Mouse (Mus musculus) right cerebral cortex, postnatal 10 days (tissue): Measurements from ENCODE around the gene Cuta.
"Not testable (repeated sequence)": the region's sequence is repeated elsewhere in the genome, so short reads cannot be mapped to it uniquely, and the experiment has no call there.

Experiments used
- DNase-seq, 2 experiments: peaks; one replicate each; pipeline ENCODE4 v3.0.0; 2021; ENCODE audit warnings: low spot score in 2 of 2

The Cuta gene

DNA sequence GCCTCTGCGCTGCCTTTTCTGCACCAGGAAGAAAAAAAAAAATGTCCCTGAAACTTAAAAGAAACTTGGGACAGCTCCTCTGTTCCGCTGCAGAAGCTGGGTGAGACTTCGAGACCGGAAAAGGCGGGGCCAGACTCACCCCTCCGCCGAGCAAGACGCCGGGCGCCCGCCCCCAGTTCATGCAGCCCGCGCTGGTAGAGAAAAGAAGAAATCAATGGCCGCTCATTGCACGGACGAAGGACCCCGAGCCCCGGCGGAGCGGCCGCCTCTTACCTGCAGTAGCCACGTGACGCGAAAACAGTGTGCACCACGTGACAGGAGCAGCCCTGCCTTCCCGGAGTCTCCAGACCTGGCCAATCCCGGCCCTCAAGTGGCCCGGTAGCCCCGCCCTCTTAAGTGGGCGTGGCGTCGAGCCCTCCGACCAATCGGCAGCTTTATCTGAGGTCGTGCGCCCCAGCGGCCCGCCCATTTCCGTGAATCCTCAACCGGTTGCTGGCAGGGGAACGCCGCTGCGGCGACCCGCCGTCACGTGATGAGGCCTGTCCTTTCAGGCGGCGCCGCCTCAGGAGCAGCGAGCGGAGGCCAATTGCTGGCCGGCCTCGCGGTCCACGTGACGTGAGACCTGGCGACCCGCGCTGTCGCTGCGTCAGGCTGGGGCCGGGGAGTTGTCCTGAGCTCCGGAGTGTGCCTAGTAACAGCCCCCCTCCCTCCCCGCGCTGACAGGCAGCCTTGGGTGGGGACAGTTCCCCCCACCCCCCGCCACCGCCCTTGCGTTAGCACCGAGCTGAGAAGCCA, at the start of gene Cuta:
Gene Cuta (minus strand): TSS at position 392 of the 795 bp plus-strand sequence.
- peak; percentile 100 for DNase-seq

GRCm38 (mm10) chr17:26985503-26986179, 46.3 kb upstream of the Cuta start:
- peak in 1 of 2 experiments; percentile 25 for DNase-seq

DNA sequence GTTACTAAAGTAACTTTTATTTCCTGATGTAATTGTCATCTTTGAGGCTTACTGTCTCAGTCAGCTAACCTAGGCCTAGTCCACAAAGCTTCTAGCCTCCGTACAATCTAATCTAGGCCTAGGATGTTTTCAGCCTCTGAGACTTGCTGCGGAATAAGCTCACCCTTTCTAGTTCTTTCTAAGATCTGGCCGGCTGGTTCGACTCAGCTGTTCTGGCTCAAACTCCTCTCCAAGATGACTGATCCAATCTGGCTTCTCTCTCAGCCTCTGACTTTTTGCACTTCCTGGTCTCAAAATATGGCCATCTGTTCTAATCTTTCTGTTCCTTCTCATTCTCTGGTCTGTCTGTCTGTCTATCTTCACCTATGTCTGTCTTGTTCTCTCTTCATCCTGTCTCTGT, 44.0 kb upstream of the Cuta start:
- no peak for DNase-seq

- DNase-seq: no peak
These were observed 41.7 kb upstream of the Cuta start for GRCm38 (mm10) chr17:26981050-26981449.

DNA sequence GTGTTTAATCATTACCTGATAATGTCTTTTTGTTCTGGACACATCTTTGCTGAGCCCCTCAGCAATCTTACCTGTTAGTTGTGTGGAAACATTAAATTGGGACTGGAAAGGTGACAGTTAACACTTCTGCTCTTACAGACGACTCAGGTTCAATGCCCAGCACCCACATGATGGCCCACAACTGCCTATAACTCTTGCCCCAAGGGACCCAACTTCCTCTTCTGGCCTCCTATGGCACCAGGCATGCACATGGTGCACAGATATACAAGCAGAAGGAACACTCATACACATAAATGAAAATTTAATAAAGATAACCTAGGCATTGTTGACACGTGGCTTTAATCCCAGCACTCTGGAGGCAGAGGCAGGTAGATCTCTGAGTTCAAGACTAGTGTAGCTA, 40.1 kb upstream of the Cuta start:
- DNase-seq: no peak

- not testable (repeated sequence) for DNase-seq
These were observed 38.0 kb upstream of the Cuta start for GRCm38 (mm10) chr17:26977354-26977753.

- no peak for DNase-seq
These were observed 36.0 kb upstream of the Cuta start for GRCm38 (mm10) chr17:26975415-26975814.

GRCm38 (mm10) chr17:26974547-26974946, 35.2 kb upstream of the Cuta start:
- DNase-seq: peak in 1 of 2 experiments; percentile 31

DNA sequence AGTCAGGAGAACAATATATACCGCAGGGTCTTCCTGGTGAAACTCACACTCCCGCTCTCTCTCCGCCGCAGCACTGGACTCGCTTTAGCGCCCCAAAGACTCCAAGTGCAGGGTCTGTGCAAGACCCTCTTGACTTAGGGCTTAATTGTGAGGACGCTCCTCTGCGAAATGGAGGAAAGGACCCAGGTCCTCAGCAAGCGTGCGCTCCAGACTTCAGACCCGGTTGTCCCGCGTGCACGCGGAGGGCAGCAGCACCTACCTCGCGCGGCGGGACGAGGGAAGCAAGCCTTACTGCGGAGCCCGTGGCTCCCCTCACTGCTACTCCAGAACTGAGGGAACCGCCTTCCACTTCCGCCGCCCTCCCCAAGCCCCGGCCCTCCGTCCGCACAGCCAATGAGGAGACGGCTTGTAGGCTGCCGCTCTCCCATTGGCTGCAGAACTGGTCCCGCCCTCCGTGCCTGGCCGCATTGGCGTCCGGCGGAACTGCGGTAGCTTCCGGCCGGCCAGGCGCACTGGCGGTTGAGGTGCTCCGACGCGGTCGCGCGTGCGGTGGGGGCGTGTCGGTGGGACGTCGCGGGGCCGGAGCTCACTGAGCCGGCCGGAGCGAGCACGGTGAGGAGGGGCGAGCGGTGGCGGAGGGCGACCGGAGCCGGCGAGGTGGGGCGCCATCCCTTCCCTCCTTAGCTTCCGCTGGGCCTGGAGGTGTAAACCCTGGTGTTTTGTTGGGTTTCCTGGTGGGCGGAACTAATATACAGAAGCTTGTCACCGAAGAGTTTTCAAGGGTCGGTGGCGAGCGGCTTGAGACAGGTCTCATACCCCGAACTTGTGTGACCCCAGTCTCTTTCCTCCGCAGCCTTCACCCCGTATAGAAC, 33.6 kb upstream of the Cuta start, which contains the start of gene Zbtb9:
Gene Zbtb9 (plus strand): TSS at position 465 of the 872 bp plus-strand sequence.
- DNase-seq: peak; percentile 98

GRCm38 (mm10) chr17:26972107-26972506, 32.7 kb upstream of the Cuta start:
- no peak for DNase-seq

- peak in 1 of 2 experiments; percentile 29 for DNase-seq
These were observed 32.0 kb upstream of the Cuta start for GRCm38 (mm10) chr17:26971247-26971905.

DNA sequence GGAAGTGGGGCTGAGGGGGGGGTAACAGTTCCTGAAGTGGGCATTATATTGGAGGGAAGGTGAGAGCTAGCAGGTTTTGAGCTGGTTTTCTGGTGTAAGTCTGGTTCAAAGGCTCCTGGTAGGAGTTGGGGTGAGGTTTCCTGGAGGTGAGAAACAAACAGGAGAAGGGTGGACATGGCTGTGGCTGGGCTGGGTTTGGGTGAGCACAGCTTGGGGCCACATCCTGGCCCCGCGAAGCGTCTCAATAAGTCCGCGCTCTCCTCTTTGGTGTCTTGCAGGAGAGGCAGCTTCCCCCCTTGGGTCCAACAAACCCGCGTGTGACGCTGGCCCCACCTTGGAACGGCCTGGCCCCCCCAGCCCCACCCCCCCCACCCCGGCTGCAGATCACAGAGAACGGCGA, 30.9 kb upstream of the Cuta start:
- DNase-seq: peak in 1 of 2 experiments; percentile 26

DNA sequence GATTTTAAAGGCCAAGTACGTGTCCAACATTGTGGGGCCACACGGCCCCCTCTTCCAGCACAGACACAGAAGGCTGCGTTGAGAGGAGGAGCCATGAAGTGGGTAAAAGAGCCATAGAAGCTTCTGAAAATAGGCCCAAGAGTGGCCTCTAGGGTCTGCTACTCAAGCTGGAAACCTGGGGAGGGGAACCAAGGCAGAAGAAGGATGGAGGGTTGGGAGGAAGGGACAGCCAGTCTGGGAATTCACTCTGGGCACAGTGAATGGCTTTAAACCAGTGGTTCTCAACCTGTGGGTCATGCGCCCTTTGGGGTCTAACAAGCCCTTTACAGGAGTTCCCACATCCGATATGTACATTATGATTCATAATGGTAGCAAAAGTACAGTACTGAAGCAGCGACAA, 29.9 kb upstream of the Cuta start:
- peak in 1 of 2 experiments; percentile 21 for DNase-seq

GRCm38 (mm10) chr17:26968200-26968611, 28.8 kb upstream of the Cuta start:
- peak in 1 of 2 experiments; percentile 45 for DNase-seq

- peak in 1 of 2 experiments; percentile 35 for DNase-seq
These were observed 28.1 kb upstream of the Cuta start for GRCm38 (mm10) chr17:26967477-26967876.

DNA sequence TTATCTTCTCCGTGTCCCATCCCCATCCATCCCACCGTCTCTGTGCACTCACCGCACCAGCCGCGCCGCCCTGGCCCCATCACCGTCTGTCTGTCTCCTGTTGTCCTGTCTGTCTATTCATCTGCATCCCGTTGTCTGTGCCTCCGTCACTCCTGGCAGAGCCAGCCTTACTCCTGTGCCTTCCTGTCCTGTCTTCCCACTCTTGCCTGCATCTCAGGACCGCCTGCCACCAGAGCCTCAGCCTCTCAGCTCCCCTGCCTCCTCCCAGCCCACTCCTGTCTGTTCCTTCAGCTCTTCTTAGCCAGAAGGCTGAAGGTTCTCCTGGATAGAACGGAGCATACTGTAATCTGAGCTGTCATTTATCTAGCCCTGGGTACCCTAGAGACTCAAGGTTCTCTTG, 27.6 kb upstream of the Cuta start:
- DNase-seq: peak in 1 of 2 experiments; percentile 26

- no peak for DNase-seq
These were observed 22.3 kb upstream of the Cuta start for GRCm38 (mm10) chr17:26961572-26962240.

DNA sequence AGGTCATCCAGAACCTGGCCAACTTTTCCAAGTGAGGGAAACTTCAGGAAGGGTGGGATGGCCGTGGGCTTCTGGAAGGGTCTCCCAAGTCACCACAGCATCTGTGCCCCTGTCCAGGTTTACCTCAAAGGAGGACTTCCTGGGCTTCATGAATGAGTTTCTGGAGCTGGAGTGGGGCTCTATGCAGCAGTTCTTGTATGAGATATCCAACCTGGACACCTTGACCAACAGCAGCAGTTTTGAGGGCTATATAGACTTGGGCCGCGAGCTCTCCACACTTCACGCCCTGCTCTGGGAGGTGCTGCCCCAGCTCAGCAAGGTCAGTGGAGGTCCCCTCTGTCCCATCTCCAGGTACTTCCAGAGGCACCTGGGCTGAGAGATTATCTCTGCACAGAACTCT, 20.4 kb upstream of the Cuta start:
- no peak for DNase-seq

DNA sequence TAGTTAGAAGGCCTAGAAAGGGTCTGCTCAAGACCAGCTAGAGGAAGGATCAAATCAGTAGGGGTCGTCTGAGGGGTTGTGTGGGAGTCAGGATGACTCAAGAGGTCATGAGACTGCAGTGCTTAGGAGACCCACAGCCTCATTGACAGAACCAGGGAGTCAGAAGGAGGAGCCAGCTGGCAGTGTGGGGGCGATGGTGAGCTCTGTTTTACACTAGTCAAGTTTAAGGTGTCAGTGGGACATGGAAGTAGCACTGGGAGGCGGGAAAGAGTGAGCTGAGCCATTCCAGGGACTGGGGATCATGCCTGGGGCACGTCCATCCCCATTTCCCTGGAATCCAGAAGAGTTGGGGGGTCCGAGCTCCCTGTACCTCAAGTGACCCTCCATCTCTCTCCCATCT, 19.5 kb upstream of the Cuta start:
- peak; percentile 46 to 50 for DNase-seq

GRCm38 (mm10) chr17:26957872-26958271, 18.5 kb upstream of the Cuta start:
- no peak for DNase-seq

GRCm38 (mm10) chr17:26956895-26957294, 17.5 kb upstream of the Cuta start:
- peak in 1 of 2 experiments; percentile 36 for DNase-seq
